Mouse (Mus musculus): ENCODE measurements around the gene Best2. TPM values are rescaled to one million over a fixed set of nuclear protein-coding genes. Genes with fewer than 3 reads are reported as not detected.

The Best2 gene
- polyA plus RNA-seq, 1 experiment from 2014 or later: not detected

DNA sequence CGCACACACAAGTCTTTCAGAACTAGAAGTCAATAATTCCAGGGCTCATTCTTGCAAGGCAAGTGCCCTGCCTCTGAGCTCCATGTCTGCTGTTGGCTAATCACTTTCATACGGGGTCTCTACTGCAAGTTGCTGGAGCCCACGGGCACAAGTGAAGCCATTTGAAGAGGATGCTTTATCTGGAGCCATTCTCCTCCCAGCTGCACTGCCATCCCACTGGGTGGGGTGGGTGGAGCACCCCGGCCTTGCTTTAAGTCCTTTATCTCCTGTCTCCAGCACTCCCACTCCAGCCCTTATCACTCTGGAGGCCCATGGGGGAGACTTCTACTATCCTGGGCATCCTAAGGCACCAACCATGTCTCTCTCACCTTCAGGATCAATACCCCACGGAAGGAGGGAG lies 43.4 kb downstream of the Best2 start:
- no peak overlapping the region for H3K27ac ChIP-seq (replicated peaks; ENCODE audit: low read depth, low read length)
- peaks cover 26% of the 10 kb centered on the region for H3K4me1 ChIP-seq (ENCODE audit: control insufficient read depth, insufficient read depth, low read length)
- DNase-seq (ENCODE audit: low spot score): no peak
- peak overlapping the region; percentile 89; the same call in 1 of the 2 replicates for H3K9ac ChIP-seq (ENCODE audit: low read length)
- ATAC-seq (ENCODE audit: insufficient number of reproducible peaks, low FRiP score, low TSS enrichment, low read depth): no peak
- peaks cover 15% of the 10 kb centered on the region; the same call in 1 of the 2 replicates for H3K36me3 ChIP-seq (ENCODE audit: control insufficient read depth, insufficient read depth, low read length)
- peak overlapping the region; percentile 61 for H3K4me3 ChIP-seq (ENCODE audit: low read depth, low read length)
- no peaks in the 10 kb centered on the region for H3K9me3 ChIP-seq (ENCODE audit: control insufficient read depth, low read length)
- H3K27me3 ChIP-seq (ENCODE audit: control insufficient read depth, insufficient read depth, low read length): no peaks in the 10 kb centered on the region
- H3K4me2 ChIP-seq (ENCODE audit: low read depth, severe bottlenecking): peak overlapping the region; percentile 80
- 67% methylated on average over 5 of the region's 5 CpGs for WGBS

DNA sequence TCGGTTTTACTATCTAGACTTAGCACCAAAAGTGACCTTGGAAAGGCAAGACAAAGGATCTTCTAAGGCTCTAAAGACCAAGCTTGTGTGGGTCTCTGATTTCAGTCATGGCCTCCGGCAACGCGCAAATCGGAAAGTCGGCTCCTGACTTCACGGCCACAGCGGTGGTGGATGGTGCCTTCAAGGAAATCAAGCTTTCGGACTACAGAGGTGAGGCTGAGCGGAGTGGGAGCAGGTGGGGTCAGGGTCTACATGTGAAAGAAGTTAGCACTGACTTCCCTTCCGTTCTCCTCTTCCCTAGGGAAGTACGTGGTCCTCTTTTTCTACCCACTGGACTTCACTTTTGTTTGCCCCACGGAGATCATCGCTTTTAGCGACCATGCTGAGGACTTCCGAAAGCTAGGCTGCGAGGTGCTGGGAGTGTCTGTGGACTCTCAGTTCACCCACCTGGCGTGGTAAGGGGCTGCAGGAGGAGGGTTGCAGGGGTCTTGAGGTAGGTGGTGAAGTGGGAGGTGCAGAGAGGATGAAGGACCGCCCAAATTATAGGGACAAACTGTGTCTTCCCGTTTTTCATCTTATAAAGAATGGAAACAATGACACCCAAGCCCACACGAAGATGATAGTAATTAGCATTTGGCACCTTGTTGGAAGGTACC lies 44.1 kb downstream of the Best2 start:
- H3K9me3 ChIP-seq (ENCODE audit: control insufficient read depth, low read length): no peaks in the 10 kb centered on the region
- H3K4me1 ChIP-seq (ENCODE audit: control insufficient read depth, insufficient read depth, low read length): peaks cover 25% of the 10 kb centered on the region
- peaks cover 15% of the 10 kb centered on the region; the same call in 1 of the 2 replicates for H3K36me3 ChIP-seq (ENCODE audit: control insufficient read depth, insufficient read depth, low read length)
- peak overlapping the region; percentile 89 for H3K9ac ChIP-seq (ENCODE audit: low read length)
- WGBS: 11% methylated on average over 21 of the region's 21 CpGs
- no peaks in the 10 kb centered on the region for H3K27me3 ChIP-seq (ENCODE audit: control insufficient read depth, insufficient read depth, low read length)
- ATAC-seq (ENCODE audit: insufficient number of reproducible peaks, low FRiP score, low TSS enrichment, low read depth): no peak
- peak overlapping the region; percentile 80 for H3K4me2 ChIP-seq (ENCODE audit: low read depth, severe bottlenecking)
- peak; percentile 55 for DNase-seq (ENCODE audit: low spot score)
- H3K27ac ChIP-seq (replicated peaks; ENCODE audit: low read depth, low read length): peak overlapping the region; percentile 78
- H3K4me3 ChIP-seq (ENCODE audit: low read depth, low read length): peak overlapping the region; percentile 61

DNA sequence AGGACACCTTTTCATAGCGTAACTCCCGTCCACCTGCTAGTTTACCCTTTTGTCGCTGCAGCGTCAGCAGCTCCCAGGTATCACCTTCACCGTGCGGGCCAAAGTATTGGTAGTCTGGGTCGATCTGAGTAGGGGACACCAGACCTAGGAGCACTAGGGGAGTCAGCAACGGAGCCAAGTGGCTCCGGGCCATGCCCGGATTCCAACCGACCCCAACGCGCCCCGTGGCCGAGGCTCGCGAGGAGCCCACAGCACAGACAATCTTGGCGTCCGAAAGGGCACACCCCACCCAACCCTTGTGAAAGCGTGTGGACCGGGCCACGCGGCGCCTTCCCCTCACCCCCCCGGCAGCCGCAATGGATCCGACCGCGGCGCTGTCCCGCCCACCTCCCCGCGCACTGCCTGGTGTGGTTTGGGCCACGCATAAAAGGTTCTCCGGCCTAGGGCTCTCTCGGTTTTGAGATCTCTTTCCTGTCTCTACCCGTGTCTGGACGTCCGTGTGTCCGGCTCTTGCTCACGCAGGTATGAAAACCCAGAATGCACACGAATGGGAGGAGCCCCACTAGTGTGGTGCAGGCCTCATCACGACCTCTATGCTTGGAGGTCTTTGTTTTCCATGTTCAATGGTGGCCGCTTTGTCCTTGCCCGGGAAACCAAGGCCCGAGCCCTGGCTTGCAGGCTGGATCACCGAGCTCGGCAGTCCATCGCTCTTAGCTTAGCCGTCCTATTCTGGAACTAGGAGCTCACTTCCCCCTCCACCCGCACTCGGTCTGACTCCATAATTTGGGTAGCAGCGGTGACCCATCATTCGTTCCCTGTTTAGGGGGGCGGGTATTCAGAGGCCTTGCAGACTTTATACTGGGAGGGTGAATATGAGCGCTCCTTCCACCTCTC lies 44.8 kb downstream of the Best2 start, which contains the start of the genes Gm49661, Prdx2 and Rnaseh2a:
Gene Gm49661, minus strand, starts transcription at position 193 of the 894 bp plus-strand sequence.
Gene Prdx2, plus strand, starts transcription at position 347 of the 894 bp plus-strand sequence.
Gene Rnaseh2a, minus strand, starts transcription at position 527 of the 894 bp plus-strand sequence.
- under 1% methylated on average over 56 of the region's 56 CpGs for WGBS
- no peaks in the 10 kb centered on the region for H3K9me3 ChIP-seq (ENCODE audit: control insufficient read depth, low read length)
- peaks cover 15% of the 10 kb centered on the region; the same call in 1 of the 2 replicates for H3K36me3 ChIP-seq (ENCODE audit: control insufficient read depth, insufficient read depth, low read length)
- H3K4me3 ChIP-seq (ENCODE audit: low read depth, low read length): peak within 1 kb of the TSS; percentile 61
- H3K27me3 ChIP-seq (ENCODE audit: control insufficient read depth, insufficient read depth, low read length): no peaks in the 10 kb centered on the region
- peaks cover 30% of the 10 kb centered on the region for H3K4me1 ChIP-seq (ENCODE audit: control insufficient read depth, insufficient read depth, low read length)
- H3K27ac ChIP-seq (replicated peaks; ENCODE audit: low read depth, low read length): peak within 1 kb of the TSS; percentile 78
- peak within 1 kb of the TSS; percentile 80 for H3K4me2 ChIP-seq (ENCODE audit: low read depth, severe bottlenecking)
- ATAC-seq (ENCODE audit: insufficient number of reproducible peaks, low FRiP score, low TSS enrichment, low read depth) (peak; percentile 64), DNase-seq (ENCODE audit: low spot score) (peak; percentile 89)
- H3K9ac ChIP-seq (ENCODE audit: low read length): peak within 1 kb of the TSS; percentile 89

DNA sequence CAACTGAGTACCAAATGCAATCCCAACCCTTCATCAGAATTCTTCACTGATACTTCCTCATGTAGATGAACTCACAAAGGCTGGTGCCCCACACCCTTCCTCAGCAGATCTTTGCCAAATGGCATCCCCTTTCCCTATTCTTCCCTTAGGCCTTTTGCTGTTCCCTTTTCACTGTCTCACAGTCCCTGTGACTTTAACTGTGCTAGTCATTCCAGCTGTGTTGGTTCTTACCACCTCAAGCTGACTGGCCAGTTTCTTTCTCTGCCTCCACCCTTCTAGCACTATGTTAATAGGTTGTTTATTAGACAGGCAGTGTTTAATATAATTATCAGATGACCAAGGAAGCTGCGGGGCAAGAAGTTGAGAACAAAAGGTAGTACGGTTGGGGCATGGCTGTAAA lies 45.7 kb downstream of the Best2 start:
- Histone ChIP-seq H3K27ac (replicated peaks; ENCODE audit: low read depth, low read length) (peak overlapping the region; percentile 78), H3K4me1 (ENCODE audit: control insufficient read depth, insufficient read depth, low read length) (peaks cover 27% of the 10 kb centered on the region), H3K27me3 (ENCODE audit: control insufficient read depth, insufficient read depth, low read length) (no peaks in the 10 kb centered on the region), H3K9me3 (ENCODE audit: control insufficient read depth, low read length) (no peaks in the 10 kb centered on the region), H3K4me3 (ENCODE audit: low read depth, low read length) (peak overlapping the region; percentile 61), H3K9ac (ENCODE audit: low read length) (peak overlapping the region; percentile 89), H3K4me2 (ENCODE audit: low read depth, severe bottlenecking) (peak overlapping the region; percentile 80), H3K36me3 (ENCODE audit: control insufficient read depth, insufficient read depth, low read length) (peaks cover 15% of the 10 kb centered on the region; the same call in 1 of the 2 replicates)
- 14% methylated on average over 2 of the region's 2 CpGs for WGBS
- DNase-seq (ENCODE audit: low spot score) (no peak), ATAC-seq (ENCODE audit: insufficient number of reproducible peaks, low FRiP score, low TSS enrichment, low read depth) (no peak)

DNA sequence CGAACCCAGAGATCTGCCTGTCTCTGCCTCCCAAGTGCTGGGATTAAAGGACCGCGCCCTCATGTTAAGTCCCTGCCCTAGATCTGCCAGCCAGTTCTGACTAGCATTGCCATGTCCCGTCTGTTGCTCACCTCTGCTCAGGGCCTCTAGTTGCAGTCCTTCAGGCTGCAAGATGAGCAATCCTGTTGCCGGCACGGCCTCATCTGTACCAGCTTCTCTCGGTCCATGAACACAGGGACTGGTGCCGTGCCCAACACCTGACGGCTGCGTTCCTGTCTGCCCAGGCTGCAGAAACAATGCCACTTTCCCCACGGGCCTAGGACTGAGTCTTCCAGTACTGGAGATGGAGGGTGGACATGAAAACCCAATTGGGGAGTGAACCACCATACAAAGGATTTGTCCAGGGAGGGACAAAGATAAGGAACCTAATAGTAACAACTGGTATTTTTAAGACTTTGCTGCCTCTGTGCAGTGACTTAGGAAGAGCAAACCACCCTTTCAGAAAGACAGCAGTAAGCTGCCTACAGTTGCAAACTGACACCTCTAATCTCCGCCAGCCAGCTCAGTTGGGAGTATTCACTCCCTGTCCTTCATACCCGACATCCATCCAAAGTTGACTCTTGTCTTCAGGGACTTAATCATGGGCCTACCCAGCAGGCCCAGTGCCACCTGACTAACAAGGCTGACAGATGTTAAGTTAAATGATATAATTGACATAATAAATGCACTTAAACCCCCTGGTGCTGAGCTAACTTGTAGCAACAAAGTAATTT lies 46.6 kb downstream of the Best2 start:
- WGBS: 88% methylated on average over 13 of the region's 13 CpGs
- peaks cover 11% of the 10 kb centered on the region; the same call in 1 of the 2 replicates for H3K36me3 ChIP-seq (ENCODE audit: control insufficient read depth, insufficient read depth, low read length)
- no peak for ATAC-seq (ENCODE audit: insufficient number of reproducible peaks, low FRiP score, low TSS enrichment, low read depth)
- H3K27me3 ChIP-seq (ENCODE audit: control insufficient read depth, insufficient read depth, low read length): no peaks in the 10 kb centered on the region
- peaks cover 27% of the 10 kb centered on the region for H3K4me1 ChIP-seq (ENCODE audit: control insufficient read depth, insufficient read depth, low read length)
- peak overlapping the region; percentile 27; the same call in 1 of the 2 replicates for H3K9ac ChIP-seq (ENCODE audit: low read length)
- no peak overlapping the region for H3K27ac ChIP-seq (replicated peaks; ENCODE audit: low read depth, low read length)
- H3K4me3 ChIP-seq (ENCODE audit: low read depth, low read length): no peak overlapping the region
- H3K4me2 ChIP-seq (ENCODE audit: low read depth, severe bottlenecking): no peak overlapping the region
- DNase-seq (ENCODE audit: low spot score): no peak
- no peaks in the 10 kb centered on the region for H3K9me3 ChIP-seq (ENCODE audit: control insufficient read depth, low read length)

DNA sequence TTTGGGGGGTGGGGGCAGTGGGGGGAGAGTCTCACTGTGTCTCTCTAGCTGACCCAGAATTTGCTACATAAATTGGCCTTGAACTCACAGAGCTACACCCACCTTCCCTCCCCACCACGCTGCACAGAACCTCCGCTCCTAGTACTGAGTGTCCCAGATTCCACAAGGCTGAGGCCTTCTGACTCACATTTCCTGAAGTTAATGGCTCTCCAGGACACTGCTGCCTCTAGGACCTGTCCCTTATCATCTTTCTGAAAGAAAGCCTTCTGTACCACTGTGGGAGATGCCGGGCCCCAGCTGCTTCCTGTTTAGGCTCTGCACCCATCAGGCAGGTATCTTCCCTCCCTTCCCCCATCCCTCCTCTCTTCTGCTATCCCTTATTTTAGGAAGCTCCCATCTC lies 47.7 kb downstream of the Best2 start:
- WGBS: 52% methylated on average over 3 of the region's 3 CpGs
- no peak overlapping the region for H3K4me2 ChIP-seq (ENCODE audit: low read depth, severe bottlenecking)
- no peaks in the 10 kb centered on the region for H3K9me3 ChIP-seq (ENCODE audit: control insufficient read depth, low read length)
- peaks cover 3% of the 10 kb centered on the region; the same call in 1 of the 2 replicates for H3K36me3 ChIP-seq (ENCODE audit: control insufficient read depth, insufficient read depth, low read length)
- ATAC-seq (ENCODE audit: insufficient number of reproducible peaks, low FRiP score, low TSS enrichment, low read depth) (no peak), DNase-seq (ENCODE audit: low spot score) (no peak)
- no peak overlapping the region for H3K4me3 ChIP-seq (ENCODE audit: low read depth, low read length)
- H3K27me3 ChIP-seq (ENCODE audit: control insufficient read depth, insufficient read depth, low read length): no peaks in the 10 kb centered on the region
- H3K9ac ChIP-seq (ENCODE audit: low read length): no peak overlapping the region
- H3K4me1 ChIP-seq (ENCODE audit: control insufficient read depth, insufficient read depth, low read length): peaks cover 27% of the 10 kb centered on the region
- no peak overlapping the region for H3K27ac ChIP-seq (replicated peaks; ENCODE audit: low read depth, low read length)

DNA sequence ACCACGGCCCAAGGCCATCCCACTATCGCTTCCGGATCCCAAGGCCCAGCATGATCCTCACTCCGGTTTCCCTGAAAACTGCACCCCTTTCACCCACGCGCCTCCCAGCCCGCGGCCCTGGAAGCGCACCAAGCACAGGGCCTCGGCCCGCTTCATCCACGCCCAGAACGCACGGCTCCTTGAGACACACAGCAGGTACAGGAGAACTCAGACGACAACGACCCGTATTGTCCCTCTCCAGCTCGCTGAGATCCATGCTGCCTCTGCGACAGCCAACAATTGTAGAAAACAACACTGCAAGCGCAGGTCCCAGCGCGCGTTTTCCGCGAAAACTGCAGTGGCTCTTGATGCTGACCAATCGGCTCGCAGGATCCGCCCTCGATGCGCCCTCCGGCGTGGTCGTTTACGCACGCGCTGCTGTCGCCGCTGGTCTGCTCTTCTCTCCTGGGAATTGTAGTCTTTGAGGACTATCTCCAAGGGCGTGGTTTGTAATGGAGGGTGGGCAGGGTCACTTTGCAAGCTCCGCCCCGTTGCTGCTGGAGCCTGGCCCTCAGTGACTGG lies 48.5 kb downstream of the Best2 start:
- H3K9me3 ChIP-seq (ENCODE audit: control insufficient read depth, low read length): no peaks in the 10 kb centered on the region
- DNase-seq (ENCODE audit: low spot score): peak; percentile 95
- H3K4me1 ChIP-seq (ENCODE audit: control insufficient read depth, insufficient read depth, low read length): peaks cover 23% of the 10 kb centered on the region
- H3K9ac ChIP-seq (ENCODE audit: low read length): peak overlapping the region; percentile 64
- ATAC-seq (ENCODE audit: insufficient number of reproducible peaks, low FRiP score, low TSS enrichment, low read depth): peak; percentile 78
- under 1% methylated on average over 41 of the region's 41 CpGs for WGBS
- H3K27ac ChIP-seq (replicated peaks; ENCODE audit: low read depth, low read length): peak overlapping the region; percentile 43; the same call in 1 of the 2 replicates
- H3K4me3 ChIP-seq (ENCODE audit: low read depth, low read length): peak overlapping the region; percentile 59
- H3K36me3 ChIP-seq (ENCODE audit: control insufficient read depth, insufficient read depth, low read length): no peaks in the 10 kb centered on the region; the same call in 1 of the 2 replicates
- H3K4me2 ChIP-seq (ENCODE audit: low read depth, severe bottlenecking): peak overlapping the region; percentile 89
- H3K27me3 ChIP-seq (ENCODE audit: control insufficient read depth, insufficient read depth, low read length): no peaks in the 10 kb centered on the region

Measured in limb, embryonic 11.5 days (tissue).